Comparison of ENCODE assay signal across 19 mouse cellular contexts in genomic region chr17:63037562-63037961, GRCm38 (mm10).
"Had no signal": no experiment of that assay in that cellular context is flagged by ENCODE, and none has a peak within 500 bp of the region (broad histone marks: within the 10 kb centered on the region; RNA-seq: fewer than 3 reads in every experiment).

No protein-coding gene starts in this region.

- H3K9ac ChIP-seq: liver, embryonic 13.5 days; midbrain, embryonic 12.5 days; midbrain, embryonic 15.5 days; neural tube, embryonic 12.5 days; neural tube, embryonic 15.5 days had no signal

- DNase-seq: kidney, adult 18-20 months; kidney, adult 9 months; kidney, postnatal 14 days; kidney, postnatal 4 days; left cerebral cortex, postnatal 4 days; liver, embryonic 13.5 days; lung, adult 2 months; lung, postnatal 14 days; right cerebral cortex, adult 18-20 months; right cerebral cortex, postnatal 14 days; right cerebral cortex, postnatal 4 days; thymus, adult 2 months; thymus, postnatal 25 days had no signal

- ATAC-seq: midbrain, embryonic 15.5 days had no signal

- H3K36me3 ChIP-seq: liver, embryonic 13.5 days; midbrain, embryonic 12.5 days; midbrain, embryonic 15.5 days; neural tube, embryonic 12.5 days; neural tube, embryonic 15.5 days had no signal

- H3K4me2 ChIP-seq: liver, embryonic 13.5 days; midbrain, embryonic 12.5 days; midbrain, embryonic 15.5 days; neural tube, embryonic 12.5 days; neural tube, embryonic 15.5 days had no signal

- H3K4me1 ChIP-seq: liver, embryonic 13.5 days; midbrain, embryonic 12.5 days; midbrain, embryonic 15.5 days; neural tube, embryonic 12.5 days; neural tube, embryonic 15.5 days had no signal

- H3K4me3 ChIP-seq: liver, embryonic 13.5 days; midbrain, embryonic 12.5 days; midbrain, embryonic 15.5 days; neural tube, embryonic 12.5 days; neural tube, embryonic 15.5 days had no signal

- H3K27ac ChIP-seq: liver, embryonic 13.5 days; macrophage; midbrain, embryonic 12.5 days; midbrain, embryonic 15.5 days; neural tube, embryonic 12.5 days; neural tube, embryonic 15.5 days; stomach, postnatal 0 days had no signal

- H3K27me3 ChIP-seq: liver, embryonic 13.5 days; midbrain, embryonic 12.5 days; midbrain, embryonic 15.5 days; neural tube, embryonic 12.5 days; neural tube, embryonic 15.5 days had no signal
